Mouse (Mus musculus) cerebellum, adult 2 months (tissue): ENCODE measurements around the gene Ccnf. TPM values are rescaled to one million over a fixed set of nuclear protein-coding genes. Genes with fewer than 3 reads are reported as not detected.

Experiments
- DNase-seq, 2 experiments: peaks; one replicate each; pipeline ENCODE4 v3.0.0; 2021
- H3K27ac ChIP-seq: fragments of 200-500 bp; 2 replicates; pipeline ENCODE4 v1.5.1; 2012; ENCODE audit warnings: low read length, control low read depth, inconsistent platforms; ENCODE audit not compliant: insufficient read depth
- H3K27me3 ChIP-seq: fragments of 200-500 bp; 2 replicates; pipeline ENCODE4 v1.6.1; 2012; ENCODE audit warnings: inconsistent platforms, mild to moderate bottlenecking, low read length, moderate library complexity; ENCODE audit not compliant: control insufficient read depth, insufficient read depth
- H3K4me1 ChIP-seq: fragments of 200-500 bp; 2 replicates; pipeline ENCODE4 v1.6.1; 2011; ENCODE audit warnings: low read length; ENCODE audit not compliant: control insufficient read depth, insufficient read depth
- H3K4me3 ChIP-seq: fragments of 200-500 bp; replicated peaks from 2 replicates; pipeline ENCODE3; 2011; ENCODE audit warnings: mild to moderate bottlenecking, low read depth, low read length, control low read depth; ENCODE audit not compliant: insufficient read depth
- CTCF ChIP-seq: fragments of 200-500 bp; IDR thresholded peaks from 2 replicates; pipeline ENCODE4 v1.5.1; 2011; ENCODE audit warnings: low read depth, mild to moderate bottlenecking, control low read depth, low read length, moderate library complexity, borderline replicate concordance; ENCODE audit not compliant: insufficient read depth
- POLR2A ChIP-seq: fragments of 200-500 bp; IDR thresholded peaks from 2 replicates; pipeline ENCODE4 v1.6.1; 2011; ENCODE audit warnings: low read length, control low read depth, borderline replicate concordance; ENCODE audit not compliant: insufficient read depth
- WGBS: fragments of 180-500 bp; shearing (Covaris S2); methylation state at CpG from one replicate; pipeline ENCODE4 v1.1.7; 2018; 5-methylcytosine and 5-hydroxymethylcytosine counted together
- polyA plus RNA-seq: library from polyadenylated mRNA; depleted of rRNA; stranded (reverse); fragments of >200 nt; gene quantifications from 2 replicates; pipeline ENCODE4 v1.2.3, GENCODE M21; 2012

The Ccnf gene
- polyA plus RNA-seq, 1 experiment: 3.6 TPM

DNA sequence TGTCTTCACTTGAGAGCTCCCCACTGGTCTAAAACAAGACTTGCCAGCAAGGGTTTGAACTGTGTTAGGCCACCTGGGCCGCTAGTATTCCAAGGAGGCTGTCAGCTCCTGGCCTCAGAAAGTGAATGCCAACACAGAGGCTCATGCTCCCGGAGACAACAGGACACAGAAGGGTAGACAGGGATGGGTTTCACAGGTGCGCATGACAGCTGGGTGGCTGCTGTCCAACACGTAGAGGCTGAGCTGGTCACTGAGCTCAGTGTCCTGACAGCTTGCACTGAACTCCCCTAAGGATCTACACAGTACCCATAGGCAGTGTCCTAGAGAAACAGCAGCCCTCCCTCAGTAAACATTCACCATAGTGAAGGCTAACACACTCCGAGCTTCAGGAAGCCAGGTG is 27.8 kb downstream of the Ccnf start:
- Histone ChIP-seq H3K4me1 (peaks cover 5% of the 10 kb centered on the region; the same call in 1 of the 2 replicates), H3K27ac (no peak overlapping the region), H3K4me3 (no peak overlapping the region), H3K27me3 (no peaks in the 10 kb centered on the region)
- no peak for TF ChIP-seq POLR2A
- no peak for TF ChIP-seq CTCF
- 56% methylated on average over 5 of the region's 5 CpGs for WGBS
- no peak for DNase-seq

DNA sequence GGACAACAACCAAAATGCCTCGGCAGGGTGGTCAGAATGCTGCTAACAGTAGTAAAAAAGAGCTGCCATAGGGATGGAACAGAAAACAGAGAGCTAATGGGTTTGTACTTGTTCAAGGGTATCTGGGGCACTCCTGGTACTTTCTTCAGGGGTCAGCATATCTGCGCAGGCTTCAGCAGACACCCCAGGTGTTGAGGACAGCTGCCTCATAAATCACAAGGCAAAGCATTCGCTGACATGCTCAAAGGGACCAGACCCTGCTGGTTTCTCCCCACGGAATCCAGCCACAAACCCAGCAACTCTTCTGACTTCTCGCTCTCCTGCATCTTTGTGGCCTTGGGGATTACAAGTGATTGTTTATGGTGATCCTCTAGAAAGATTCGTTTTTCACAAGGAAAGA is 28.6 kb downstream of the Ccnf start:
- WGBS: 77% methylated on average over 6 of the region's 6 CpGs
- Histone ChIP-seq H3K27me3 (no peaks in the 10 kb centered on the region), H3K4me1 (peaks cover 5% of the 10 kb centered on the region; the same call in 1 of the 2 replicates), H3K27ac (no peak overlapping the region), H3K4me3 (no peak overlapping the region)
- no peak for DNase-seq
- TF ChIP-seq POLR2A: no peak
- TF ChIP-seq CTCF: no peak

DNA sequence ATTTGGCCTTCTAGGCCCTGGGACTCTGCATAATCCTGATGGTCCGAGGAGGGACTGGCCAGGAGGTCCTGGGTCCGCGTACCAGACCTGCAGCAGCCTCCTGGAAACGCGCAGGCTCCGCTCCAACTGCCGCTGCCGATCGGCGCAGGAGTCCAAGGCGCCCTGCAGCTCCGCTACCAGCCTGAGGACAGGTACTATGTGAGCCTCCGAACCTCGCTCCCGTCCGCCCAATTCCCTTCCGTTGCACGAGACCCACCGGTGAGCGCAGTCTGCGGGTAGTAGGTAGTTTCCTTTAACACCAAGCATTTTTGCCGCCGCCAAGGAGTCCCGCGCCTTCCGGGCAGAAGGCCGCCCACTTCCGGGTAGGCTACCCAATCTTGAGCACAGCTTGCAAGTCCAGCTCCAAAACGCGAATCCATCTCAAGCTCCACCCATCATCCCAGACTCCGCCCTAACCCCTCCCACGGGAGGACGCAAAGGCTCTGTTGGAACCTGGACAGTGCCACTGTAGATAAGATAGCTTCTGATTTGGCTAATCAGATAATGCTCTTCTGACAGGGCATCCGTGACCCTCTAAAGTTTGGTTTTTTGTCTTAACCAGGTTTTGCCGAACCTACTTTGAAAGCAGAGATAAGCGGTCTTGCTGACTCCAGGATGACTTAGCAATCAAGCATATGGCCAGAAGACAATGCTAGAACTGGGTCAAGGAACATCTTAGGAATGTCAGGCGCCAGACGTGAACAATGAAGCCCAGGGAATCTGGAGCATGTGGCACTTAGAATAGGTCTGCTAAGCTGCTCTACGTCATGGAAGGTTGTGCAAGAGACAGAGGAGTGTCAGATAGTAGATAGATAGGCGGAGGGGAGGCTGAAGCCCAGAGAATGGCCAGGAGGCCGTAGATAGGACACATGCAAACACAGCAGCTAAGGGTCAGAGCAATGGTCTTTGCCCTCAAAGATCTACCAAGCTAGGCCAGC is 30.6 kb downstream of the Ccnf start, which contains the start of gene Tedc2:
Gene Tedc2 (minus strand): TSS at position 417 of the 977 bp plus-strand sequence.
- TF ChIP-seq CTCF (no peak), POLR2A (peak; percentile 78; the same call in 1 of the 2 replicates)
- peaks cover 5% of the 10 kb centered on the region; the same call in 1 of the 2 replicates for H3K4me1 ChIP-seq
- 3% methylated on average over 41 of the region's 41 CpGs for WGBS

DNA sequence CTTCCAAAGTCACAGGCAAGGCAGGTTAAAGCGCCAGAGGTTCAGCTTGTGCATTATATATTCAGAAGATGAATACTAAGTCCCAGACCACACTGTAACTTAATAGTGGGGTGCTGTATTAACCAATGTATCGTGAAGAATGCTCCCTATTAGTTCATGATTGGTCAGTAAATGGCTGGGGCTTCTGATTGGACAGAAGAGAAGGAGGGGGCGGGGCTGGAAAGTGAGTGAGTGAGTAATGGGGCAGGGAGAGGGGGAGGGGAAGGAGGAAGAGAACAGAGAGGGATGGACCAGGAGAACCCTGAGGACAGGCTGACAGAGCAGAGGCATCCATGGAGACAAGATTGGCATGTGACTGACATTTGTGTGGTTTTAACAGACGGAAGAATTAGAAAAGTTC is 34.4 kb downstream of the Ccnf start:
- TF ChIP-seq CTCF (no peak), POLR2A (no peak)
- H3K27ac ChIP-seq: no peak overlapping the region
- H3K4me1 ChIP-seq: peaks cover 5% of the 10 kb centered on the region; the same call in 1 of the 2 replicates
- no peak for DNase-seq
- 60% methylated on average over 4 of the region's 4 CpGs for WGBS
- no peak overlapping the region for H3K4me3 ChIP-seq
- no peaks in the 10 kb centered on the region for H3K27me3 ChIP-seq

More for the DNA sequence above, 30.6 kb downstream of the Ccnf start, which contains the start of gene Tedc2:
- peak; percentile 95 to 96 for DNase-seq
- Histone ChIP-seq H3K4me3 (peak within 1 kb of the TSS; percentile 96), H3K27ac (peak within 1 kb of the TSS; percentile 62; the same call in 1 of the 2 replicates), H3K27me3 (no peaks in the 10 kb centered on the region)

DNA sequence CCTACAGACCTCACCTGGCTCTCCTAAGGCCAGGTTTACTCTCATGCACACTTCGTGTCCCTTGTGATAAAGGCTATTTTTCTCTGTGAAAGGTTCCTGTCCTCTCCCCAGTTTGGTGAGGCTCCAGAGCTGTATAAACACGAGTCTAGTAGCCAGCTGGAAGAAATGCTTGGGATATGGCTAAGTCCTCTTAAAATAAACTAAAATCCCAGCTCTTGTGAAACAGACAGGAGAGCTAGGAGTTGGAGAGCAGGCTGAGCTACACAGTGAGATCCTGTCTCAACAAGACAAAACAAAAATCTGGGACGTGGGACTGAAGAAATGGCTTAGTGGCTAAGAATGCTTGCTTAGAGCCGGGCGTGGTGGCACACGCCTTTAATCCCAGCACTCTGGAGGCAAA is 38.1 kb downstream of the Ccnf start:
- no peak overlapping the region for H3K4me3 ChIP-seq
- no peak overlapping the region for H3K27ac ChIP-seq
- no peak for DNase-seq
- peaks cover 15% of the 10 kb centered on the region for H3K4me1 ChIP-seq
- no peak for TF ChIP-seq POLR2A
- TF ChIP-seq CTCF: no peak
- 69% methylated on average over 6 of the region's 6 CpGs for WGBS
- no peaks in the 10 kb centered on the region for H3K27me3 ChIP-seq

DNA sequence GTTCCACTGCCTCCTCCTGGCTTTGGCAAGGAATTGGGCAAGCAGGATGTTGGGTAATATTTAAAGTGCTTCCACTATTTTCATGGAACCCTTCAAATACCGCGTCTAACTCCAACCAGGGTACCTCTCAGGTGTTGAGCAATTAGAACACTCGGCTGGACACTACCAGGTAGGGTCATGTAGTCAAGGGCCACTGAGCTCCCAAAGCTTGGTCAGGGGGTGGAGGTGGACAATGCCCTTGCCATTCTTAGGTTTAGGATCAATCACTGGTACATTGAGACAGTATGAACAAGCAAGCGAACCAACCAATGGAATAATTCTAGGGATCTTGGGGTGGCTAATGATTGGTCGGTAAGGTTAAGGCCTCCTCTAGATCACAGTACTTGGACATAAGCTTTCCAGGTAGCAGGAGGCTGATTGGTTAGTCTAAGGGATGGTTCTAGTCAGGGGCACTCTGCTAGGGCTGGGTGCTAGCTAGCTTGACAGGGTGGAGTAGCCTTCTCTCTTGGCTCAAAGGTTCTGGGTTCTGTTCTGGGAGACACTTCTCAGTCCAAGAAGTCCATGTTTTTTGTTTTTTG is 38.8 kb downstream of the Ccnf start:
- peaks cover 18% of the 10 kb centered on the region for H3K4me1 ChIP-seq
- 33% methylated on average over 5 of the region's 5 CpGs for WGBS
- H3K4me3 ChIP-seq: peak overlapping the region; percentile 56
- TF ChIP-seq CTCF: peak; percentile 30; the same call in 1 of the 2 replicates
- TF ChIP-seq POLR2A: no peak
- DNase-seq: no peak
- H3K27ac ChIP-seq: no peak overlapping the region
- H3K27me3 ChIP-seq: no peaks in the 10 kb centered on the region

DNA sequence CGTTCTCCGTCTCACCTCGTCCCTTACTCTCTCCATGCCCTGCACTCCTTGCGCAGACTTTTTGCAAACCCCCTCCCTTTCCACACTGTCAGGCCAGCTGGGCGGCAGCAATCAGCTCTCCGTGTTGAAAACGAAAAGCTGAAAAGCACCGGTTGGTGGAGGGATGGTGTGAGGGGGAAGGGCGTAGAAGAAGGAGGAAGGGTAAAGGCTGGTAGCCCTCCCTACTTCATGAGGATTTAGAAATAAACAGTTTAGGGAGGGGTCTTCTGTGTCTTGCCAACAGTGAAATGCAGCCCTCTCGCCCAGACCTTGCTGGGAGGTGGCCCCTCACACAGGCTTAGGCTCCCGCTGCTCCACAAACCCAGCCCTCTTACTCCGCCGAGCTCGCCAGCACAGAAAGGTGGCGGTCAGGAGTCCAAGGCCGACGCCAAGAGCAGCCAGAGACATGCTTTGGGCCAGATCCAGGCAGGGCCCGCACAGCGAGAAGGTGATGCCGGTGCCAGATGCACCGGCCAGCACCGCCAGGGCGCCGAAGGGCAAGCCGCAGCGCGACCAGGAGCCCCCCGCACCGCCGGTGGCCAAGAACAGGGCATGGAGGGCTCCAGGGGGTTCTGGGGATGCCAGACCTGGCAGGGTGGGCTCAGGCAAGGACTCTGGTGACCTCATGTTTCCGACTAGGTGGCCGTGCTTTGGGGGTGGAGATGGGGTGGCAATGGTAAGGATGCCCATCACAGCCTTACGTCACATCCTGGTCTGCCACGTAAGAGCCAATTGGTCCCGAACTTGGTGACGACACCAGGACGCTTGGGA is 39.4 kb downstream of the Ccnf start:
- H3K27me3 ChIP-seq: no peaks in the 10 kb centered on the region
- TF ChIP-seq POLR2A: peak; percentile 62; the same call in 1 of the 2 replicates
- no peak for TF ChIP-seq CTCF
- WGBS: 3% methylated on average over 37 of the region's 37 CpGs
- H3K4me3 ChIP-seq: peak overlapping the region; percentile 56
- H3K4me1 ChIP-seq: peaks cover 18% of the 10 kb centered on the region
- DNase-seq: peak; percentile 88 to 89
- H3K27ac ChIP-seq: peak overlapping the region; percentile 81
